In genomic region chr12:31252259-31252658, GRCm38 (mm10) we compare ENCODE assay signal across 26 mouse cellular contexts. TPM values are rescaled to one million over a fixed set of nuclear protein-coding genes. Genes with fewer than 3 reads are reported as not detected.
DNase-seq lines count a peak whose midpoint lies in the region; ATAC-seq and TF ChIP-seq lines count a peak whose summit lies in the region.
"Had no signal": no experiment of that assay in that cellular context is flagged by ENCODE, and none has a peak within 500 bp of the region (broad histone marks: within the 10 kb centered on the region; RNA-seq: fewer than 3 reads in every experiment).

No protein-coding gene starts in this region.

- H3K27me3 ChIP-seq in heart, postnatal 0 days (ENCODE audit: control insufficient read depth, insufficient read depth, low read length), result no peaks in the 10 kb centered on the region
- no peaks in the 10 kb centered on the region for H3K27me3 ChIP-seq in C2C12 (ENCODE audit: control insufficient read depth, insufficient read depth, insufficient read length)
- H3K27me3 ChIP-seq in limb, embryonic 14.5 days (ENCODE audit: control insufficient read depth, insufficient read depth, low read length), result no peaks in the 10 kb centered on the region
- no peaks in the 10 kb centered on the region for H3K27me3 ChIP-seq in kidney, embryonic 16.5 days (ENCODE audit: insufficient read depth, low read length)
- H3K27me3 ChIP-seq: forebrain, embryonic 13.5 days; Patski had no signal

- H3K4me2 ChIP-seq in heart, postnatal 0 days (ENCODE audit: low read depth, low read length), result no peak overlapping the region
- no peak overlapping the region for H3K4me2 ChIP-seq in limb, embryonic 14.5 days (replicated peaks; ENCODE audit: low read depth, low read length, severe bottlenecking)
- H3K4me2 ChIP-seq in kidney, embryonic 16.5 days (replicated peaks; ENCODE audit: low read depth, low read length), result no peak overlapping the region
- H3K4me2 ChIP-seq: forebrain, embryonic 13.5 days; hindbrain, embryonic 14.5 days had no signal

- H3K79me3 ChIP-seq in C2C12 (ENCODE audit: low read depth), result no peaks in the 10 kb centered on the region

- no peak overlapping the region for H3K9ac ChIP-seq in heart, postnatal 0 days (replicated peaks; ENCODE audit: low read depth, low read length)
- no peak overlapping the region for H3K9ac ChIP-seq in limb, embryonic 14.5 days (ENCODE audit: low read depth, low read length, severe bottlenecking)
- H3K9ac ChIP-seq in kidney, embryonic 16.5 days (replicated peaks; ENCODE audit: low read length), result no peak overlapping the region
- H3K9ac ChIP-seq: forebrain, embryonic 13.5 days; hindbrain, embryonic 14.5 days; liver, postnatal 0 days had no signal

- H3K4me1 ChIP-seq in heart, postnatal 0 days (ENCODE audit: control insufficient read depth, insufficient read depth), result no peaks in the 10 kb centered on the region
- H3K4me1 ChIP-seq in limb, embryonic 14.5 days (ENCODE audit: control insufficient read depth, insufficient read depth, low read length), result peaks cover 3% of the 10 kb centered on the region; the same call in 1 of the 2 replicates
- peaks cover 35% of the 10 kb centered on the region for H3K4me1 ChIP-seq in kidney, embryonic 16.5 days (ENCODE audit: insufficient read depth, low read length)
- H3K4me1 ChIP-seq: forebrain, embryonic 13.5 days had no signal

- no peaks in the 10 kb centered on the region for H3K79me2 ChIP-seq in C2C12 (ENCODE audit: control insufficient read depth, insufficient read depth)

- WGBS in heart, postnatal 0 days, result 44% methylated on average over 4 of the region's 4 CpGs
- WGBS in limb, embryonic 14.5 days, result 39% methylated on average over 4 of the region's 4 CpGs
- 35% methylated on average over 4 of the region's 4 CpGs for WGBS in kidney, embryonic 16.5 days

- no peak for TF ChIP-seq EP300 in heart, postnatal 0 days (IDR thresholded peaks at IDR 0.05; ENCODE audit: low read depth)

- no peak overlapping the region for H3ac ChIP-seq in C2C12 (ENCODE audit: control insufficient read depth, insufficient read length, low read depth)

- DNase-seq in heart, postnatal 0 days (ENCODE audit: low spot score), result no peak
- DNase-seq in heart, adult 18-20 months, result no peak
- DNase-seq in NIH3T3 (ENCODE audit: low read depth), result peak; percentile 28
- DNase-seq in limb, embryonic 14.5 days (ENCODE audit: low spot score), result peak; percentile 34
- DNase-seq in urinary bladder, postnatal 4 days (ENCODE audit: low spot score in 2 of 2), result no peak
- no peak for DNase-seq in adrenal gland, adult 2 months
- DNase-seq: adrenal gland, postnatal 14 days; cerebellum, adult 9-11 months; kidney, adult 8-10 months; liver, postnatal 0 days; lung, postnatal 4 days; thymus, postnatal 25 days had no signal

- no peak for TF ChIP-seq POLR2A in limb, embryonic 14.5 days (IDR thresholded peaks at IDR 0.05; ENCODE audit: borderline replicate concordance, extremely low read depth, insufficient read depth, insufficient read length)

- no peak for TF ChIP-seq CTCF in heart, postnatal 0 days (IDR thresholded peaks at IDR 0.05; ENCODE audit: low read depth)
- TF ChIP-seq CTCF in C2C12 (IDR thresholded peaks at IDR 0.05; ENCODE audit: control insufficient read depth, insufficient read depth, insufficient read length), result no peak

- H3K9me3 ChIP-seq in heart, postnatal 0 days (replicated peaks; ENCODE audit: control insufficient read depth, low read length), result no peaks in the 10 kb centered on the region
- H3K9me3 ChIP-seq in limb, embryonic 14.5 days (ENCODE audit: control insufficient read depth, low read length), result no peaks in the 10 kb centered on the region
- H3K9me3 ChIP-seq in kidney, embryonic 16.5 days (ENCODE audit: low read length), result no peaks in the 10 kb centered on the region
- H3K9me3 ChIP-seq: forebrain, embryonic 13.5 days; midbrain, embryonic 10.5 days had no signal

- H3K36me3 ChIP-seq in heart, postnatal 0 days (replicated peaks; ENCODE audit: control insufficient read depth, insufficient read depth, low read length), result no peaks in the 10 kb centered on the region
- H3K36me3 ChIP-seq in C2C12 (ENCODE audit: control insufficient read depth, insufficient read depth), result no peaks in the 10 kb centered on the region
- H3K36me3 ChIP-seq in limb, embryonic 14.5 days (ENCODE audit: control insufficient read depth, insufficient read depth, low read length), result no peaks in the 10 kb centered on the region
- H3K36me3 ChIP-seq in kidney, embryonic 16.5 days (ENCODE audit: insufficient read depth, low read length), result no peaks in the 10 kb centered on the region
- H3K36me3 ChIP-seq: midbrain, embryonic 10.5 days had no signal

- no peak overlapping the region for H3K27ac ChIP-seq in heart, postnatal 0 days (ENCODE audit: low read depth)
- H3K27ac ChIP-seq in limb, embryonic 14.5 days (replicated peaks; ENCODE audit: low read depth, low read length), result no peak overlapping the region
- H3K27ac ChIP-seq in kidney, embryonic 16.5 days (ENCODE audit: low read length), result no peak overlapping the region; the same call in 1 of the 2 replicates
- H3K27ac ChIP-seq: forebrain, embryonic 13.5 days; hindbrain, embryonic 14.5 days; midbrain, embryonic 10.5 days had no signal

- H3K4me3 ChIP-seq in heart, postnatal 0 days (ENCODE audit: low read depth, low read length), result no peak overlapping the region
- no peak overlapping the region for H3K4me3 ChIP-seq in C2C12 (ENCODE audit: insufficient read depth, poor library complexity, severe bottlenecking)
- no peak overlapping the region for H3K4me3 ChIP-seq in limb, embryonic 14.5 days (replicated peaks; ENCODE audit: low read length)
- no peak overlapping the region for H3K4me3 ChIP-seq in kidney, embryonic 16.5 days (ENCODE audit: low read length)
- H3K4me3 ChIP-seq: forebrain, embryonic 13.5 days; midbrain, embryonic 10.5 days had no signal

- 0 out of 2 replicates have a peak, but pooled peaks have one; percentile 11 for ATAC-seq in heart, postnatal 0 days (ENCODE audit: insufficient read depth, low read depth)
- peak; percentile 68; the same call in 1 of the 2 replicates for ATAC-seq in limb, embryonic 14.5 days (ENCODE audit: low FRiP score, low read depth)
- no peak for ATAC-seq in kidney, embryonic 16.5 days (ENCODE audit: low FRiP score, low TSS enrichment)
- ATAC-seq: forebrain, embryonic 13.5 days; liver, postnatal 0 days; Patski had no signal

TF ChIP-seq in C2C12, 6 proteins besides CTCF, POLR2A, EP300 and RAD21:
- TF ChIP-seq MYOG (IDR thresholded peaks at IDR 0.05; ENCODE audit: control insufficient read depth, extremely low read depth, insufficient read length) (no peak), MYOD1 (IDR thresholded peaks at IDR 0.05; ENCODE audit: control insufficient read depth, insufficient read length, low read depth) (peak; percentile 65), FOSL1 (IDR thresholded peaks at IDR 0.05; ENCODE audit: insufficient read depth, low read length, poor library complexity, severe bottlenecking) (no peak)

RNA-seq across cellular contexts. Expression of gene Gm6993, which starts 11.7 kb away (rescaled TPM):
- total RNA-seq in heart, postnatal 0 days (2014; rRNA removed; ENCODE audit: low replicate concordance), result not detected in 2 replicates
- polyA plus RNA-seq in heart, postnatal 0 days (2015; fragmentation: Nextera tagmentation; extraction: Ambion mirVana), result not detected in 2 replicates
- total RNA-seq in heart, adult 18-20 months (2021), result not detected
- not detected for polyA plus RNA-seq in C2C12 (2012; fragmentation: generic; extraction: Trizol)
- polyA plus RNA-seq in limb, embryonic 14.5 days (2012; rRNA removed), result not detected in 2 replicates
- not detected in 2 replicates for polyA plus RNA-seq in limb, embryonic 14.5 days (2014; fragmentation: Nextera tagmentation; extraction: Ambion mirVana)
- not detected in 2 replicates for polyA plus RNA-seq in kidney, embryonic 16.5 days (2015; fragmentation: Nextera tagmentation; extraction: Ambion mirVana)
- total RNA-seq in adrenal gland, adult 2 months (2021), result not detected
- not detected in 2 replicates for polyA plus RNA-seq in adrenal gland, adult 2 months (2012; rRNA removed)
- total RNA-seq: adrenal gland, postnatal 14 days; gastrocnemius, adult 8-10 months; heart, postnatal 25 days; layer of hippocampus, postnatal 25 days; left cerebral cortex, postnatal 14 days; liver, adult 2 months; midbrain, postnatal 0 days had no signal
- polyA plus RNA-seq: brain, embryonic 14.5 days; forebrain, embryonic 13.5 days; frontal cortex, adult 2 months; hindbrain, embryonic 14.5 days; liver, adult 2 months; liver, postnatal 0 days; midbrain, embryonic 10.5 days; midbrain, postnatal 0 days; Patski had no signal

RNA-seq across cellular contexts. Expression of gene Lamb1, which starts 12.8 kb away (rescaled TPM):
- total RNA-seq in heart, postnatal 0 days (2014; rRNA removed; ENCODE audit: low replicate concordance), result 189 TPM in 2 replicates
- 53.2 and 60.8 TPM in 2 replicates for polyA plus RNA-seq in heart, postnatal 0 days (2015; fragmentation: Nextera tagmentation; extraction: Ambion mirVana)
- total RNA-seq in heart, adult 18-20 months (2021), result 10 to 100 TPM; 49.0 to 56.0 TPM
- 96.1 TPM for polyA plus RNA-seq in C2C12 (2012; fragmentation: generic; extraction: Trizol)
- 69.8 and 76.6 TPM in 2 replicates for polyA plus RNA-seq in limb, embryonic 14.5 days (2012; rRNA removed)
- 67.2 and 76.3 TPM in 2 replicates for polyA plus RNA-seq in limb, embryonic 14.5 days (2014; fragmentation: Nextera tagmentation; extraction: Ambion mirVana)
- 174 and 175 TPM in 2 replicates for polyA plus RNA-seq in kidney, embryonic 16.5 days (2015; fragmentation: Nextera tagmentation; extraction: Ambion mirVana)
- 100 to 1,000 TPM; 129 to 147 TPM for total RNA-seq in adrenal gland, adult 2 months (2021)
- 33.2 and 35.8 TPM in 2 replicates for polyA plus RNA-seq in adrenal gland, adult 2 months (2012; rRNA removed)

Comparison
In these comparisons a context has a peak if more than half of its experiments do, and no peak if none do; other contexts are left out.
1. DNase-seq: peak in NIH3T3 (single experiment) and limb, embryonic 14.5 days (single experiment); none in heart, postnatal 0 days (single experiment), heart, adult 18-20 months (0 of 2), urinary bladder, postnatal 4 days (0 of 2) and adrenal gland, adult 2 months (single experiment).